Mouse (Mus musculus) heart, adult 2 months (tissue): ENCODE results near the gene Man2b2.
"Not testable (repeated sequence)": the region's sequence is repeated elsewhere in the genome, so short reads cannot be mapped to it uniquely, and the experiment has no call there.

Experiments used
- CTCF ChIP-seq: fragments of 200-600 bp; IDR thresholded peaks from 2 replicates; pipeline ENCODE4 v1.8.1; 2022; ENCODE audit warnings: antibody characterized with exemption, mild to moderate bottlenecking, moderate library complexity
- POLR2A ChIP-seq: fragments of 200-500 bp; IDR thresholded peaks from 2 replicates; pipeline ENCODE4 v1.6.1; 2011; ENCODE audit warnings: mild to moderate bottlenecking, low read depth, low read length, control low read depth; ENCODE audit not compliant: insufficient read depth

DNA sequence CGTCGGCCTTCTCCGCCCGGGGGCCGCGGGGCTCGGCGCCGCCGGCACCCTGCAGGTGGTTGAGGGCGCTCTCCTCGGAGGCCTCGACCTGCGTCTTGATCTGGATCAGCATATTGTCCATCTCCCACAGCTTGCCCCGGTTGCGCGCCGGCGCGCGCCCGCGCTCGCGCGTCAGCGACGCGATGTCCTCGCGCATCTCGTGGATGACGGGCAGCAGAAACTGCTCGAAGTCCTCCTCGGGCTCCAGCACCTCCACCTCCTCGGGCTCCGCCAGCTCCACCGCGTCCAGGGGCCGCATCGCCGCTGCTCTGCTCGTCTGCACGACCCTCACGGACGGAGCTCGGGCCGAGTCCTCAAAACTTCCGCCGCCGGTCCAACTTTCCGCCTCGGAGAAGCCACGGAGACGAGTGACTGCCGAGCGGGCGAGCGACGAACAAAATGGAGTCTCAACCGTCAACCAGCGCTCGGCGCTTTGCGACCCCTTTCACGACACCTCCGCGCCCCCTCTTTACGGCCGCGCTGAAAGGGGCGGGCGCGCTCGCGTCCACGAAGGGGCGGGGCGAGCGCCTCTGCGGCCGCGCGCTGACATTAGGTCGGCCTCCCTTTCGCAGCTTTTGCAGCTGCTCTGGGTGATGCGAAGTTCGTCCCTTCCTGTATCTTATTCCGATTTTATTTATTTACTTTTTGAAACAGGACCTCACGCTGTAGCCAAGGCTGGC, 34.0 kb downstream of the Man2b2 start, which contains the start of gene Mrfap1:
- not testable (repeated sequence) for TF ChIP-seq CTCF
- TF ChIP-seq POLR2A, result peak; percentile 88
